Mouse (Mus musculus): ENCODE data around the gene Ahcyl1.

Ahcyl1 gene

DNA sequence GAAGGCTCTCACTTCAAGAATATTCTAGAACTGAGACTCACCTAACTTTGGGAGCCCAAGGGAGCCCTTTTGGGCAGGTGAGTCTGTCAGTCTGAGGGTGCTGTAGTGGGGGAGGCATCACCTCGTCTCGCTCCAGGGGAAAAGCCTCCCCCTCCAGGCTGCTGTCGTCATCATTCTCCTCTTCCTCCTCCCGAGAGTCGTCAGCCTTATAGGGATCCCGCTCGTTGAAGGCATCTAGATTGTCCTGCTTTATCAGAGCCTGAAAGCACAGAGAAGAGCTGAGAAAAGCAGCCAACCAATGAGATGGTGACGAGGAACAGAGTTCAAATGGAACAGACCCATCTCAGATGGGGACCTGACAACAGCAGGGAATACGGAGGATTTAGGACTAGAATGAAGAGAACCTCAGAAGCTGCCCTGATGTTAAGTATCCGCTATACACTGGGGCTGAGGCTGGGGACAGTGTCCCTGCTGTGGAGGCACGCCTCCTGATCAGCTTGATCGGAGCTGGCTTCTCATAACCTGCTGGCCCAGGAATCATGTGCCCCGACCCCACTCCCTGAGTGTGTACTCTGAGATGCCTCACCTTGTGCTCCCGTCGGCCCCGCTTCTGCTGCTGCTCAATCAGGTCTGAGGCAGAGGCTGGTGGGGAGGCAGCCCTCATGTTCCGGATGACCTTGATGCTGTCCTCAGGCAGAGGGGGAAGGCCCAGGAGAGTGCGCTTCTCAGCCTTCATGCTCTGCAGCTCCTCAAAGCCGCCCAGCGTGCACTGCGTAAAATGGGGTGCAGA, 74.9 kb downstream of the Ahcyl1 start:
- no peak for DNase-seq (ENCODE audit: extremely low read depth, low read depth, low spot score)

DNA sequence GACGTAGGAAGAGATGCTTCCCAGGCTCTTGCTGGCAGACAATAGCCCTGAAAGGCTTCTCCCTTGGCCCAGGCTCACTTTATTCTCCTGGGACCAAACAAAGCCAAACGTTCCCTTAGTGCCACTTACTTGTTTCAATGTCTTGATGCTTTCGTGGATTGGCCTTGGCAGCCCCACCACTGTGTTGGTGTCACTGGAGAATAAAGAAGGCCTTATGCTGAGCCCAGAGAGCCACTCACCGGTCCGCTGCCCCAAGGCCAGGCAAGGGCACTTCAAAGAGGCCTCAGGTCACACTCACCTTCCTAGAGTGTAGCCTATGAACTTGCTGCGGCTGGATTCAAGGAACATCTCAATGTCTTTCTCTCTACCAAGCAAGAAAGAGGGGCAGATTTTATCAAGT, 76.4 kb downstream of the Ahcyl1 start:
- no peak for DNase-seq (ENCODE audit: extremely low read depth, low read depth, low spot score)

DNA sequence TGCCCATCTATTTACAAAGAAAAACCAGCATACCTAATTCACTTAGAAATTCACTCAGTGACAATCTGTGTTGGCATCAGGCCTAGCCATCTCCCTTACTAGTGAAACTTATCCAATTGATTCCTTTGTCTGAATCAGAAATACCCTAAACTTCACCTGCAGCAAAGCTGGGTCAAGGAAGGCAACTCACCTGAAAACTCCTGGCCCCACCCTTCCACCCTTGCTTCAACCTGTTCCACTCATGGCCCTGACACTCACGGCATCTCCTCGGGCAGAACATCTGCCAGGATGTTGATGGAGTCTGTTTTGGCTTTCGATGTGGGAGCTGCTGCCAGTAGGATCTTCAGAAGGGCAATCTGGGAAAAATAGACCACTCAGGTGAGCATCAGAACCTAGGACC, 78.6 kb downstream of the Ahcyl1 start:
- DNase-seq (ENCODE audit: extremely low read depth, low read depth, low spot score): no peak

Data from fat pad, adult 2 months (tissue).